In the genomic region with DNA sequence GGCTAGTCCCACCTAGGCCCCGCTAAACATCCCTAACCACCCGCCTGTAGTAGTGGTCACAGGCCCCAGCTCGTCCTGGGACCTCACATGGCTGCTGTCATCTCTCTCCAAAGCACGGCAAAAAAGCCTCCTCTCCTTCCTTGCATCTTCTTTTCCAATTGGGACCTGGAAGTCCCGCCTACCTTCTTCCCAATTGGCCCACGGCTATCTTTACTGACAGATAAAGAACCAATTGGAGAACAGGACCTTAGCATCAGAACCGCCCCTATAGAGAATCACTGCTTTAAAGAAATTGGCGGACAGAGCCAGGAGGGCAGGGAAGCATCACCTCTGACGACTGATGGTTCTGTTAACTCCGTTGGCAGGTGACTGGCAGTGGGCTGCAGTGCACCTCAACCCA, we compare ENCODE assay signal across 9 mouse cellular contexts. TPM values are rescaled to one million over a fixed set of nuclear protein-coding genes. Genes with fewer than 3 reads are reported as not detected.
DNase-seq lines count a peak whose midpoint lies in the region; ATAC-seq and TF ChIP-seq lines count a peak whose summit lies in the region.
"Had no signal": no experiment of that assay in that cellular context is flagged by ENCODE, and none has a peak within 500 bp of the region (broad histone marks: within the 10 kb centered on the region; RNA-seq: fewer than 3 reads in every experiment).

No protein-coding gene starts in this region.

- TF ChIP-seq CTCF in gastrocnemius, adult 2 months (IDR thresholded peaks at IDR 0.05): no peak

- no peak overlapping the region for H3K9ac ChIP-seq in midbrain, embryonic 12.5 days (replicated peaks)

- intact Hi-C loops in left cerebral cortex, postnatal 4 days (cut with DNase I): no loop called here
- intact Hi-C loops in gastrocnemius, adult 2 months (cut with DNase I): loop anchor here (5.0 kb wide), 1 partner anchor 35 kb away; no protein-coding TSS in a partner anchor

- H3K4me3 ChIP-seq in gastrocnemius, adult 2 months: no peak overlapping the region
- H3K4me3 ChIP-seq in midbrain, embryonic 12.5 days: no peak overlapping the region

- no peaks in the 10 kb centered on the region for H3K9me3 ChIP-seq in midbrain, embryonic 12.5 days

- H3K4me1 ChIP-seq in midbrain, embryonic 12.5 days: no peaks in the 10 kb centered on the region

- peak; percentile 60; the same call in 1 of the 2 replicates for ATAC-seq in midbrain, embryonic 12.5 days (ENCODE audit: low FRiP score, low read depth)

- whole genome bisulfite sequencing in midbrain, embryonic 12.5 days: 26% methylated on average over 10 of the region's 10 CpGs

- no peaks in the 10 kb centered on the region for H3K27me3 ChIP-seq in midbrain, embryonic 12.5 days

- peak overlapping the region; percentile 27 for H3K4me2 ChIP-seq in midbrain, embryonic 12.5 days (replicated peaks)

- peaks cover 6% of the 10 kb centered on the region; the same call in 1 of the 2 replicates for H3K36me3 ChIP-seq in midbrain, embryonic 12.5 days

- peak; percentile 33 for DNase-seq in left cerebral cortex, postnatal 4 days
- DNase-seq in left cerebral cortex, adult 18-20 months (ENCODE audit: low spot score in 2 of 2): no peak
- peak; percentile 42 for DNase-seq in adrenal gland, postnatal 25 days
- peak; percentile 56 for DNase-seq in gastrocnemius, adult 2 months
- no peak for DNase-seq in thymus, postnatal 25 days
- DNase-seq in MN1 (ENCODE audit: low spot score): no peak
- no peak for DNase-seq in kidney, adult 11 months

- peak overlapping the region; percentile 68 for H3K27ac ChIP-seq in gastrocnemius, adult 2 months
- H3K27ac ChIP-seq in midbrain, embryonic 12.5 days (replicated peaks): no peak overlapping the region
- H3K27ac ChIP-seq: macrophage had no signal

RNA-seq across cellular contexts. Expression of a gene that starts 30.5 kb away (rescaled TPM):
- 100 to 1,000 TPM; 228 to 243 TPM for total RNA-seq in left cerebral cortex, postnatal 4 days (2021)
- total RNA-seq in left cerebral cortex, adult 18-20 months (2021): 100 to 1,000 TPM; 174 to 202 TPM
- 3,454 and 3,884 TPM in 2 replicates for total RNA-seq in adrenal gland, postnatal 25 days (2021)
- 100 to 1,000 TPM; 276 to 473 TPM for total RNA-seq in gastrocnemius, adult 2 months (2021)
- polyA plus RNA-seq in midbrain, embryonic 12.5 days (2016; fragmentation: Nextera tagmentation; extraction: Ambion mirVana): 470 and 579 TPM in 2 replicates

RNA-seq across cellular contexts. Expression of a gene that starts 56.1 kb away (rescaled TPM):
- under 1 TPM; 0.70 to 0.86 TPM for total RNA-seq in left cerebral cortex, postnatal 4 days (2021)
- total RNA-seq in left cerebral cortex, adult 18-20 months (2021): under 1 TPM; 0.26 to 0.28 TPM
- total RNA-seq in adrenal gland, postnatal 25 days (2021): 0.19 TPM in 1 of 2 replicates, not detected in the other
- total RNA-seq in gastrocnemius, adult 2 months (2021): under 1 TPM; 0.03 TPM
- 0.03 and 0.05 TPM in 2 replicates for polyA plus RNA-seq in midbrain, embryonic 12.5 days (2016; fragmentation: Nextera tagmentation; extraction: Ambion mirVana)
- polyA plus RNA-seq: macrophage had no signal

Comparison
In these comparisons a context has a peak if more than half of its experiments do, and no peak if none do; other contexts are left out.
1. DNase-seq: peak in left cerebral cortex, postnatal 4 days (single experiment), adrenal gland, postnatal 25 days (single experiment) and gastrocnemius, adult 2 months (single experiment); none in left cerebral cortex, adult 18-20 months (0 of 2), thymus, postnatal 25 days (single experiment), MN1 (single experiment) and kidney, adult 11 months (single experiment).